Mouse (Mus musculus): ENCODE results near the gene Tomm40l. TPM values are rescaled to one million over a fixed set of nuclear protein-coding genes. Genes with fewer than 3 reads are reported as not detected.
A peak's percentile ranks its signal among the peaks of the same experiment; 100 is the strongest.

Tomm40l gene
- polyA plus RNA-seq, 1 experiment: 26.9 TPM

GRCm38 (mm10) chr1:171231844-171232243 lies 9.5 kb upstream of the Tomm40l start:
- TF ChIP-seq POLR2A (IDR thresholded peaks at IDR 0.05; ENCODE audit: low read depth, low read length): no peak
- TF ChIP-seq CTCF (IDR thresholded peaks at IDR 0.05; ENCODE audit: borderline replicate concordance, insufficient read depth, low read length): no peak
- H3K27ac ChIP-seq (ENCODE audit: insufficient read depth, low read length): no peak overlapping the region
- no peak overlapping the region for H3K4me3 ChIP-seq (ENCODE audit: insufficient read depth, low read length)
- no peaks in the 10 kb centered on the region for H3K4me1 ChIP-seq (ENCODE audit: control insufficient read depth, insufficient read depth, low read length)

GRCm38 (mm10) chr1:171230215-171230614 lies 7.9 kb upstream of the Tomm40l start:
- Histone ChIP-seq H3K4me1 (ENCODE audit: control insufficient read depth, insufficient read depth, low read length) (no peaks in the 10 kb centered on the region), H3K27ac (ENCODE audit: insufficient read depth, low read length) (no peak overlapping the region), H3K4me3 (ENCODE audit: insufficient read depth, low read length) (no peak overlapping the region)
- TF ChIP-seq CTCF (IDR thresholded peaks at IDR 0.05; ENCODE audit: borderline replicate concordance, insufficient read depth, low read length) (no peak), POLR2A (IDR thresholded peaks at IDR 0.05; ENCODE audit: low read depth, low read length) (no peak)

GRCm38 (mm10) chr1:171229750-171230149 lies 7.4 kb upstream of the Tomm40l start:
- TF ChIP-seq CTCF (IDR thresholded peaks at IDR 0.05; ENCODE audit: borderline replicate concordance, insufficient read depth, low read length): no peak
- no peak for TF ChIP-seq POLR2A (IDR thresholded peaks at IDR 0.05; ENCODE audit: low read depth, low read length)
- H3K4me3 ChIP-seq (ENCODE audit: insufficient read depth, low read length): no peak overlapping the region

GRCm38 (mm10) chr1:171227879-171228278 lies 5.6 kb upstream of the Tomm40l start:
- H3K4me3 ChIP-seq (ENCODE audit: insufficient read depth, low read length): no peak overlapping the region
- no peaks in the 10 kb centered on the region for H3K4me1 ChIP-seq (ENCODE audit: control insufficient read depth, insufficient read depth, low read length)
- no peak overlapping the region for H3K27ac ChIP-seq (ENCODE audit: insufficient read depth, low read length)
- no peak for TF ChIP-seq CTCF (IDR thresholded peaks at IDR 0.05; ENCODE audit: borderline replicate concordance, insufficient read depth, low read length)
- no peak for TF ChIP-seq POLR2A (IDR thresholded peaks at IDR 0.05; ENCODE audit: low read depth, low read length)

More at GRCm38 (mm10) chr1:171229750-171230149, 7.4 kb upstream of the Tomm40l start:
- Histone ChIP-seq H3K27ac (ENCODE audit: insufficient read depth, low read length) (no peak overlapping the region), H3K4me1 (ENCODE audit: control insufficient read depth, insufficient read depth, low read length) (no peaks in the 10 kb centered on the region)

GRCm38 (mm10) chr1:171226780-171227179 lies 4.5 kb upstream of the Tomm40l start:
- Histone ChIP-seq H3K27ac (ENCODE audit: insufficient read depth, low read length) (no peak overlapping the region), H3K4me1 (ENCODE audit: control insufficient read depth, insufficient read depth, low read length) (no peaks in the 10 kb centered on the region), H3K4me3 (ENCODE audit: insufficient read depth, low read length) (no peak overlapping the region)
- TF ChIP-seq POLR2A (IDR thresholded peaks at IDR 0.05; ENCODE audit: low read depth, low read length) (no peak), CTCF (IDR thresholded peaks at IDR 0.05; ENCODE audit: borderline replicate concordance, insufficient read depth, low read length) (no peak)

GRCm38 (mm10) chr1:171224857-171225256 lies 2.5 kb upstream of the Tomm40l start, which contains the start of gene Apoa2:
TSS of gene Apoa2 (plus strand) at chr1:171225054.
- peaks cover 2% of the 10 kb centered on the region; the same call in 1 of the 2 replicates for H3K4me1 ChIP-seq (ENCODE audit: control insufficient read depth, insufficient read depth, low read length)
- no peak for TF ChIP-seq POLR2A (IDR thresholded peaks at IDR 0.05; ENCODE audit: low read depth, low read length)
- no peak for TF ChIP-seq CTCF (IDR thresholded peaks at IDR 0.05; ENCODE audit: borderline replicate concordance, insufficient read depth, low read length)
- H3K4me3 ChIP-seq (ENCODE audit: insufficient read depth, low read length): no peak within 1 kb of the TSS
- no peak within 1 kb of the TSS for H3K27ac ChIP-seq (ENCODE audit: insufficient read depth, low read length)

GRCm38 (mm10) chr1:171223796-171224195 lies 1.5 kb upstream of the Tomm40l start:
- H3K4me3 ChIP-seq (ENCODE audit: insufficient read depth, low read length): no peak overlapping the region
- H3K27ac ChIP-seq (ENCODE audit: insufficient read depth, low read length): no peak overlapping the region
- TF ChIP-seq CTCF (IDR thresholded peaks at IDR 0.05; ENCODE audit: borderline replicate concordance, insufficient read depth, low read length): no peak
- no peak for TF ChIP-seq POLR2A (IDR thresholded peaks at IDR 0.05; ENCODE audit: low read depth, low read length)
- peaks cover 2% of the 10 kb centered on the region; the same call in 1 of the 2 replicates for H3K4me1 ChIP-seq (ENCODE audit: control insufficient read depth, insufficient read depth, low read length)

- Histone ChIP-seq H3K4me1 (ENCODE audit: control insufficient read depth, insufficient read depth, low read length) (peaks cover 2% of the 10 kb centered on the region; the same call in 1 of the 2 replicates), H3K27ac (ENCODE audit: insufficient read depth, low read length) (peak overlapping the region; percentile 23; the same call in 1 of the 2 replicates), H3K4me3 (ENCODE audit: insufficient read depth, low read length) (no peak overlapping the region)
- TF ChIP-seq POLR2A (IDR thresholded peaks at IDR 0.05; ENCODE audit: low read depth, low read length): no peak
- no peak for TF ChIP-seq CTCF (IDR thresholded peaks at IDR 0.05; ENCODE audit: borderline replicate concordance, insufficient read depth, low read length)
These were observed 854 bp upstream of the Tomm40l start for GRCm38 (mm10) chr1:171223168-171223567.

GRCm38 (mm10) chr1:171221281-171222193 lies 777 bp downstream of the Tomm40l start:
- no peak for TF ChIP-seq CTCF (IDR thresholded peaks at IDR 0.05; ENCODE audit: borderline replicate concordance, insufficient read depth, low read length)
- TF ChIP-seq POLR2A (IDR thresholded peaks at IDR 0.05; ENCODE audit: low read depth, low read length): no peak
- Histone ChIP-seq H3K4me1 (ENCODE audit: control insufficient read depth, insufficient read depth, low read length) (peaks cover 2% of the 10 kb centered on the region; the same call in 1 of the 2 replicates), H3K4me3 (ENCODE audit: insufficient read depth, low read length) (peak overlapping the region; percentile 90), H3K27ac (ENCODE audit: insufficient read depth, low read length) (no peak overlapping the region)

GRCm38 (mm10) chr1:171220871-171221270 lies 1.4 kb downstream of the Tomm40l start:
- H3K4me3 ChIP-seq (ENCODE audit: insufficient read depth, low read length): peak overlapping the region; percentile 90; the same call in 1 of the 2 replicates
- H3K4me1 ChIP-seq (ENCODE audit: control insufficient read depth, insufficient read depth, low read length): peaks cover 2% of the 10 kb centered on the region; the same call in 1 of the 2 replicates
- peak; percentile 53; the same call in 1 of the 2 replicates for TF ChIP-seq CTCF (IDR thresholded peaks at IDR 0.05; ENCODE audit: borderline replicate concordance, insufficient read depth, low read length)
- no peak for TF ChIP-seq POLR2A (IDR thresholded peaks at IDR 0.05; ENCODE audit: low read depth, low read length)
- H3K27ac ChIP-seq (ENCODE audit: insufficient read depth, low read length): no peak overlapping the region

All from embryonic fibroblast, embryonic 13.5 days (primary cell).